Mouse (Mus musculus) E14TG2a.4 (cell line): ENCODE measurements around the gene Hmgn1.

Source experiments
- CTCF ChIP-seq: conservative IDR thresholded peaks from 2 replicates; pipeline ENCODE4 v1.5.1; 2014; ENCODE audit warnings: low read length
- NANOG ChIP-seq: IDR thresholded peaks from 2 replicates; pipeline ENCODE4 v1.6.1; 2014; ENCODE audit warnings: borderline replicate concordance, low read length, mixed read lengths
- POU5F1 ChIP-seq: IDR thresholded peaks from 2 replicates; pipeline ENCODE4 v1.6.1; 2014; ENCODE audit warnings: low read length, borderline replicate concordance

GRCm38 (mm10) chr16:96112769-96113168, 14.8 kb downstream of the Hmgn1 start:
- TF ChIP-seq CTCF (no peak), POU5F1 (no peak), NANOG (no peak)
